Mouse (Mus musculus): ENCODE data around the gene Zcwpw1.

Zcwpw1 gene

DNA sequence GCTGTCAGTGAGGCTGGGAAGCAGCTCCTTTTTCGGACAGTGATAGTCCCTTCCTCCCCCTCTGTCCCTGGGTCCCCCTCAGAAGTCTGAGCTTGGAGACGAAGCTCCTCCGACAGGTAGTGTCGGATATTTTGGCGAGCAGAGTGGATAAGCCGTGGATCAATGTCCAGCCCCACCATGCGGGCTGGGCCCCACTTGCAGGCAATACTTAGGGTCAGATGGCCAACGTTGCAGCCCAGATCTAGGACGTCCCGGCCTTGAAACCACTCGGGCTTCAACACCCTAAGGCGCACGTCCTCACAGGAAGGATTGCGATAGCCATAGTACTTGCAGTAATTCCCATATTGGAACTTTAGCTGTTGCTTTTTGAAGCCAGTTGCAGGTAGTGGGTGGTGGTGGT, 3.1 kb upstream of the Zcwpw1 start:
- no peak for DNase-seq (ENCODE audit: low read depth, low spot score)

DNA sequence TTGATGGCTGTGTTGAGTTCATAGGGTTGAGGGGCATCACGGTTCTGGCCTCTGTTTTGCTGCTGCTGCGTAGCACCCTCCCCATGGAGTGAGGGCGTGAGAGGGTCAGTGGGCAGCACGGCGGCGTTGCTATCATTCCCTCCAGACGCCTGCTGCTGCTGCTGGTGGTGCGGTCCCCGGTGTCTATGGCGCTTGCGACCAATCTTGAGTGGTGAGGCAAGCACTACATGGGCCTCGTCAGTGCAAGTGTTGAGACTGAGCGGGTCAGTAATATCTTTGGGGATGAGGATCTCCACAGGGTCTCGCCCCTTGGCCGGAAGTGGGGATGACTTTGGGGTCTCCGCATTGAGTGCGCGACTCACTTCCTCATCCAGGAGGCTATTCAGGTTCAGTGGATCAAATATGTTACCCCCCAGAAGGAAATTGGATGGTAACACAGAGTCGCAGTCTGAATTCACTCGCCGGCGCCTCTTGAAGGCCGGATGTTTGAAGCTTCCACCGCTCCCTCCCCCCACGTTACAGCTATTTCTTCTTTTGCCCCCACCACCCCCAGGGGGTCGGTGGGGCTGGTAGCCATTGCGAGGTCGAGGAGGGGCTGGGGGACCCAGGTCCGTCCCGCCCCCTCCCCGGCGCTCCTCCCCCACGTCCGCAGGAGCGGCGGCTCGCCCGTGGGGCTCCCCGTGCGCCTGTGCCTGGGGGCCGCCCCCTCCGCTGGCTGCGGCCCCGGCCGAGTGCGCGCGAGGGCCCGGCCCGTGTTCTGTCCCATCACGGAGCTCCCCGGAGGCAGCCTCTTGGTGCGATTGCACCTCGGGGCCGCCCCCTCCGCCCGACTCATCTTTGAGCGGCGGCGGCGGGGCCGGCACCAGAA, 2.2 kb upstream of the Zcwpw1 start:
- DNase-seq (ENCODE audit: low read depth, low spot score) = no peak

DNA sequence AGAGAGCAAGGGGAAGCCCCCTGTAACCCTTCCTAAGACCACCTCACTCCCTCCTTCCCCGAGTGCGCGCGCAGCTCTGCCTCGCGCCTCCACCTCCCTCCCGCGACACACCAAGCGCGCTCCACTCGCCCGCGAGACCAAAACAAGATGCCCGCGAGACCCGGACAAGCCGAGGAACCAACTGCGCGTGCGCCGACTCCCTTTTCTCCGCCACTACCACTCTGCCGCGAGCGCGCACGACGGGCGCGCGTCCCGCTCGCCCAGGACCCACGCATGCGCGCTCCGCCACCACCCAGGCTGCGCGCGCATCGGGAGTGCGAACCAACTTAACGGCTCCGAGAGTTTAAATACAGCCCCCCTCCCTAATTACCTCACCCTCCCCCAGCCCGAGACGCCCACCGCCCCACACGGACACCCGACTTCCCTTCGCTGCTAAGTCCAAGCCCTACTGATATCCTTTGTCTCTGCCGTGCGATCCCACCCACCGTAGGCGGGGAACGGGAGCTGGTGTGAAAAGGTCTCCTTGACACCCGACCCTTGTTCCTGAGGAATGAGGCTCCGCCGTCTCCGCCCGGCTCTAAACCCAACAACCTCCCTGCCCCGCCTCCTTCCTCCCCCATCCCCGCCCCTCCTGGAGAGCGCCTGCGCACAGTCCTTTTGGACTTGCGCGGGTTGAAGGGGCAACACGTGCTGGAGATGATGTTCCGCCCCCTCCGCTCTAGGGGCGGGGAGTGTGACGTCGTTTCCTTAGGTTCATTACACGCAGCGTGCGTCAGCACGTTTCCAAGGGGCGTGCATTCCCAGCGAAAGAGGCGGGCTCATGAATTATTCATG, 1.3 kb upstream of the Zcwpw1 start:
- peak; percentile 100 for DNase-seq (ENCODE audit: low read depth, low spot score)

DNA sequence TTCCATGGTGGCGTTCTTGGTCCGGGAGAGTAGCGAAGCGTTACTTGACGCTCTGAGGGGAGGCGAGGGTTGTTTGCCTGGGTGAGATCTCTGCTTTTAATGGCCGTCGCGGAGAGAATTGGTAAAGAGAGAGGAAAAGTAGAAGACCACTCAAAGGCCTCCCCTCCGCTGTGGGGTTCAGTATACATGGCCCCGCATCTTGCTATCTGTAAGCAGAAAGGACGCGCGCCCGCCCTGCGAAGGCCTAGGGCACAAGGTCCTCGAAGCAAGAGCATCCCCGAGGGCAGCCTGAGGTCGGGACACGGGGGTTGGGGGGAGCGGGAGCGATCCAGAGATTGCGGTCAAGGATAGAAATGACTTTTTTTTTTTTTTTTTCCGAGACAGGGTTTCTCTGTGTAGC, 573 bp downstream of the Zcwpw1 start:
- no peak for DNase-seq (ENCODE audit: low read depth, low spot score)

DNA sequence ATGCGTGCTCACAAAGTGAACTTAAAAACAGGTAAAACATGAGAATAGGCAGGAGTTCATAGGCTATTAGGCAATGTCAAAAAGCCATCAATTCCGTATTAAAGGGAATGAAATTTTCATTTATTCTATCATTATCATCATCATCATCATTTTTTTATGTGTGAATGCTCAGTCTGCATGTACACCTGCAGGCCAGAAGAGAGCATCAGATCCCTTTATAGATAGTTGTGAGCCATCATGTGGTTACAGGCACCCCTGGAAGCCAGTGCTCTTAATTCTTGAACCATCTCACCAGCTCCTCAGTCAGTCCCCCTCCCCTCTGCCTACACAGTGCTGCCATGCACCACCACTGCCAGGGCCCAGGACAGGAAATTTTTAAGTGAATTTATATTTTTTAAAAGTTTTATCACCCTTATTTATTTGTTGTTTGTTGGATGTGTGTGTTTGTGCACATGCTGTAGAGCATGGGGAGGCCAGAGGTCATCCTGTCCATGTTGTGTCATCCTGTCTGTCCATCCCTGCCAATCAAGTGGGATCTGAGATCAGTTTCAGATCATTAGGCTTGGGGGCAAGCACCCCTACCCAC, 1.4 kb downstream of the Zcwpw1 start:
- DNase-seq (ENCODE audit: low read depth, low spot score) = no peak

DNA sequence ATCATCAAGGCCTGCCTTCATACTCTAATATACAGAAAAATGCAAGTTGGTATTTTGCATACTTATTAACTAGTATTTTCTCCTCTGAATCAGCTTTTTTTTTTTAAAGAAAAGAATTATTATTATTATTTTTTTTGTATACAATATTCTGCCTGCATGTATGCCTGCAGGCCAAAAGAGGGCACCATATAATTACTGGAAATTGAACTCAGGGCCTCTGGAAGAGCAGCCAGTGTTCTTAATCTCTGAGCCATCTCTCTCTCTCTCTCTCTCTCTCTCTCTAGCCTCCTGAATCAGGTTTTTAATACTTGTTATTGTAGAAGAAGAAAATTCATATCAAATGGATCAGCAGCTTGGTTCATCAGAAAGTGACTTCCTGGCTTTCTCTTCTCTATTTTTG, 4.0 kb downstream of the Zcwpw1 start:
- DNase-seq (ENCODE audit: low read depth, low spot score) = no peak

DNA sequence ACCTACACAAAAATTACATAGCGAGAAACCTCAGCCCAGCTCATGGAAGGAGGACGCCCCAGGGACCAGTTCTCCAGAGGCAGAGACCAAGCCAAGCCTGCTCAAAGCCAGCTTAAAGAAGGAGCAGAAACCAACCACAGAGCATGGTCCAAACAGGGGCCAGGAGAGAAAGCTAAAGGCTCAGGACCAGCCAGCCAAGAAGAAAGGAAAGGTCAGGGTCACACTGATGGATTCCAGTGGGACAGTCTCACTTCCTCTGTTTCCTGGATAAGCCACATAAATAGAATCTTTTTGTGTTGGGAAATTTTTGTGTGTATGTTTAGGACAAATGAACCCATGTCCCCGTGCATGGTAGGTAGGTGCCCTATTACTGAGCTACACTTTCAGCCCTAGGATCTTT, 9.0 kb downstream of the Zcwpw1 start:
- DNase-seq (ENCODE audit: low read depth, low spot score) = no peak

DNA sequence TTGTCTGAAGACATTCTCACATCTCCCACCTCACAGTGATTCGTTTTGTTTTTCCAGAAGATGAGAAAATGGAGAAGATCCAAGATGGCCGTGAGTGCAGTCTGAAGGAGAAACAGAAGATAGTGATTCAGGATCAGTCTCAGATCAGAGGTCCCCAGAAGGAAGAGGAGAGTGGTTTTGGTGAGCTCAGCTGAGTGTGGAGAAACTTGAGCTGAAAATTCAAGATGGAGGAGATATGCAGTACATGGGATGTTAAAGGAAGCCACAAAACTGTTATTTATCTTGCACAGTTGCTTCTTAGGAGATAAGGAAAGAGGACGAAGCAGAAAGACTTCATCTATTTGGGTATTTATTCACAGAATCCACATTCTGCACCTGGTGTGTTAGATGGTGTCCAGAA, 13.3 kb downstream of the Zcwpw1 start:
- no peak for DNase-seq (ENCODE audit: low read depth, low spot score)

DNA sequence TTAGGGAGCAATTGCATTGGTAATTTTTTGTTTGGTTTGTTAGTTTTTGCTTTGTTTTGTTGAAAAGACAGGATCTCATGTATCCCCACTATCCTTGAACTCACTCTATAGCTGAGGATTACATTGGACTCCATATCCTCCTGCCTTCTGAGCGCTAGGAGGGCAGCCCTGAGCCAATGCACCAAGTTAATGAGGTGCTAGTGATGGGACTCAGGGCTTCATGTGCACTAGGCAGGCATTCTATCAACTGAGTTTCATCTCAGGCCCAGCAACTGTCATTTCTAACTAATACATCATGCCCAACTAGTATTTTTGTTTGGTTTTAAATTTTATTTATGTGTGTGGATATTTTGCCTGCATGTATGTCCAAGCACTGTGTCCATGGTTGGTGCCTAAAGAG, 18.6 kb downstream of the Zcwpw1 start:
- DNase-seq (ENCODE audit: low read depth, low spot score) = no peak

DNA sequence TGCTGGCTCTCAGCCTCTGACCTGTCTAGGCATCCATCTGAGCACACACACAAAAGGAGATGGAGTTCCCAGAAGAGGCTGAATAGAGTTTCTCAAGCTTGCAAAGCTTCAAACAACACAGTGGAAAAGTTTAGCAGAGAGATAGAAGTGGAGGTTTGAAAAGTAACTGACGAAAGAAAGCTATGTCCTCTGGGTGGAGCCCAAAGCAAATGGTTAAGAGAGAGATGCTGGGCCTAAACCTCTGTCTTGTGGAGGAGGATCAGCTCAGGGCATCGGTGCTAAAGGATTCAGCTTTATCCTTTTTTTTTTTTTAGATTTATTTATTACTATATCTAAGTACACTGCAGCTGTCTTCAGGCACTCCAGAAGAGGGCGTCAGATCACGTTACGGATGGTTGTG, 20.7 kb downstream of the Zcwpw1 start:
- no peak for DNase-seq (ENCODE audit: low read depth, low spot score)

DNA sequence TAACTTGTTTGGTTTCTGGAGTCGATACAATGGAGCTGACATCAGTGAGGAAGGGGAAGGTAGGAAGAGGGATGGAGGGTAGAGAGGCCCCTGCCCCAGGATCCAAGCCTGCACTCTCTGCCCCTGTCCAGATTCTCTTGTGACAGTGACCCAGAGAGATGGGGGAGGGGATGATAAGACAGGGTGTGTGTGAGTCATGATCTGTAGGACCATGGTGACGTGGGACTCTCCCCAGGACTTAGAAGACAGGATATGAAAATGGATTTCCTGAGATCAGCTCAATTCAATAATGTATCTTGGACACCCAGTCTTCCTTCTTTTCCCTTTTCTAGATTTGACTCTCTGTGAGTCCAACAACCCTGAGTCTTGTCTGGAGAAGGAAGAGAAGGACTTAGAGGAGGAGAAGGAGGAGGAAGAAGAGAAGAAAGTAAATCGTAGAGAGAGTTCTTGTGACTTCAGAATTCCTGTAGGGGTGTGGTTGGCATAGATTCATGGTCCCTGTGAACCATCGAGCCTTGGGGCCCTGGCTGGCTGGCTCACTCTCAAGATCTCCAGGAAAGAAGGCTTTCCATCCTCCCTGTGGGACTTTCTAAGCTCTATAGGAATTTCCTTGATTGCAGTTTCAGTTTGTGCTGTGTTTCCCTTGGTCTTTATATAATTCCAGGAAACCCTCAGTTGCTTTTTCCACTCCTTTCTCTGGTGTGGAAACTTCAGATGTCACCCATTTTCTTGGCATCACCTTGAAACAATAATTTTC, 30.0 kb downstream of the Zcwpw1 start:
- DNase-seq (ENCODE audit: low read depth, low spot score) = peak; percentile 7

DNA sequence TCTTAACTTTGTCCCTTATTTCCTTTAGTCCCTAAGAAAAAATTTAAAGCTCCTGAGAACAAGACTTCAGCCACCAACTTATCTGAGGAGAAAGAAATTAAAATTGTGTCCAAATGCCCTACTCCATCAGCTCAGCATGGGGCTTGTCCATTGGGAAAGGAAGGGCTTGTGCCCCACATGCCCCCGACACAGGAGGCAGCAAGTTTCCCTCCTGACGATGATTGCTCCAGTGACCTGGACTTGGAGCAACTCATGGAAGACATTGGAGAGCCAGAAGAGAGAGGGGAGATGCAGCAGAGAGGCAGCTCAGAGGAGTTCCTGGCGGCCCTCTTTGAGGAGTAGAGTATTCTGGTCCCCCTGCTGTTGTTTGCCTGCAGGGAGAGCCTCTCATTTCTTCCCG, 34.5 kb downstream of the Zcwpw1 start:
- no peak for DNase-seq (ENCODE audit: low read depth, low spot score)

DNA sequence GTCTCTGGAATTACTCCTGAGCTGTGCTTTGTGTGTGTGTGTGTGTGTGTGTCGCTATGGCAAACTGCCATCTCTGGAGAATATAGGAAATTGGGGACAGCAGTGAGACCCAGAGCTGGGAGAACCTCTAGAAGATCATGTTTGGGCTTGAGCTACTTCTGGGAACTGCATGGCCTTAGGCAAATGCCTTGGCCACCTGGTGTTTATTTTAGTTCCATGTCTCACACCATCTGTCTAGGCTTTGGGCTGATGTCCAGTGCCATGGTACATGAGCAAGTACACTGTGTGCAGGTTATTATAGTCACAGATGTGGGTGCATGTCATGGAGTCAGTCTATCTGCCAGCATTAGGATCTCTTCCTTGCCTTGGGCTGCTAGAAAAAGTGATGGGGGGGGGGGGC, 35.0 kb downstream of the Zcwpw1 start:
- no peak for DNase-seq (ENCODE audit: low read depth, low spot score)

DNA sequence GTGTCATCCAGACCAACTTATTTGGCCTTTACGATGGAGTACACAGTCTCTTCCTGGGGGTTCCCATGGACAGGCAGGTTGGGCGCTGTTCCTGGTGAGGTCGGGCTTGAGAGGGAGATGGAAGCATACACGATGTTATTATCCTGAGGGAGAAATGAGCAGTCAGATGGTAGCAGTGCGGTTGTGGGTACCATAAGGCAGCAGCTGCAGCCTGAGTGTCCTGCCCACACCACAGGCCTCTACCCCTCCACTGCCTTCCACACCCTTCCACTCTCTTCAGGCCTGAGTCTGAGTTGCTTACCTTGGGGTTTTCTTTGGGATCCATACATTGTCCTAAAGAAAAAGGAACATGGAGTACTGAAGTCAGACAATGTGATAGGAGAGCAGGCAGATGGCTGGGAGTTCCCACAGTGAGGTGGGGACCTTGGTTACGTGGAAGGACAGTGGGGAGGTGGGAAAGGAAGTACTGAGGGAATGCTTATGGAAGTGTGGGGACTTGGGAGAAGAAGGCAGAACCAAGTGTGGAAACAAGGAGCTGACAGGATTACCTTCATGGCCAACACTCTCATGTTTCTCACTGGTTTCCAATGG, 36.0 kb downstream of the Zcwpw1 start:
- DNase-seq (ENCODE audit: low read depth, low spot score) = no peak

DNA sequence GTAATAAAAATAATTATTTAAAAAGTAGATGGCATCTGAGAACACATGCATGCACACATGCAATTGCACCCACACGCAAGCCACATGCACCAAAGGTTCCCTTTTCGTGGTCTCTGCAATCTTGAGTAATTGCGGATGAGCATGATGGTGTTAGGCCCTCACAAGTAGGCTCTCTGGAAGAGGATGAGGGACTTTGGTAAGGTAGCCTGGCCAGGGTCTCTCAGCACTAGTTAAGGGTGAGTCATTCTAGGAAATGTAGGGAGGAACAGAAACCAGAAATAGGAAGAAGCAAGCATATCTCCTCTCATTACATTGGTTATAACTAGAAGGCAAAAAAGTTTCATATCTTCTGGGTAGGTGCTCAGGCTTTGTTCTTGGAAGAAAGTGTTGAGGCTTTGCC, 37.4 kb downstream of the Zcwpw1 start:
- no peak for DNase-seq (ENCODE audit: low read depth, low spot score)

DNA sequence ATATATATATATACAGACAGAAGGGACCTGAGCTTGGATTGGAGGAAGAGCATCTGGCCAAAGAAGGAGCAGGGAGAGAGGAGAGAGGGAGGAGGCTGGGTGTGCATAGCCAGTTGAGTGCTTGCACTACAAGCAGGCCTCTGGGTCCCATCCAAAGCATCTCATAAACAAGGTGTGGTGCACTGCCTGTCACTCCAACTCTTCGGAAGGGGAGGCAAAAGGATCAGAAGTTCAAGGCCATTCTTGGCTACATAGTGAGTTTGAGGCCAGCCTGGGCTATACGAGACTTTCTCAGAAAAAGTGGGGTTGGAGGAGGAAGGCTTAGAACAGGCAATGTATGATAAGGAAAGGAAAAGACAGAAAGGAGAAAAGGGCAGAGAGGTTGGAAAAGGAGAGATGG, 38.4 kb downstream of the Zcwpw1 start:
- no peak for DNase-seq (ENCODE audit: low read depth, low spot score)

DNA sequence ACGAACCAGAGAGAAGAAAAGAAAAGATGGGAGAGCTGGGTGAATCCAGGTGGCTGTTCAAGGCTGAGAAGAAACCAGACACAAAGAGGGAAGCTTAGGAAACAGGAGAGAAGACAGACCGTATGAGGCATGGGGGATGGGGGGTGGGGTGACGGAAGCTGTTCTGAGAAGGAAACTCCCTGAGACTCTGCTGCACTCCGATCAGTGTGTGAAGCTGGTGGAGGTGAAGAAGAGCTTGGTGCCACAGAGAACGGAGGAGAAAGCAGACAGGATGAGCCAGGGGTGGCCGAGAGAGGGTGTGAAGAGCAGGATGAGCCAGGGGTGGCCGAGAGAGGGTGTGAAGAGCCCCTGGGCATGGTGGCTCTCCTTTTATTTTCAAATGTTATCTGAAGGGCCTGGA, 38.8 kb downstream of the Zcwpw1 start:
- DNase-seq (ENCODE audit: low read depth, low spot score) = peak; percentile 6

DNA sequence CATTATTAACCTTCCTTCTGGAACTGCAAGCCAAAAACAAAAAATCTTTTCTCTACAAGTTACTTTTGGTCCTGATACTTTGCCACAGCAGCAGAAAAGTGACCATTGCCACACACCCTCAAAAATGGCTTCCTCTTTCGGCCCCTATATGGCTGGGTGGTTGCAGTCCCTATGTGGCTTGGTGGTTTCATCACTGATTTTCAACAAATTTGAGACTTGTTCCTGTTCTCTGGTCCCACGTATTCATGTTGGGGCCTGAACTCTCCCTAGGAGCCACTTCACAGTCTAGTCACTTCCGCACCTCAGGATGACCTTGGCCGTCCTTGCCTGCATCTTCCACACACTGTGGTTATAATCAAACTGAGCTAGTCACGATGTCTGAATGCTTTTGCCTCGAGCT, 41.1 kb downstream of the Zcwpw1 start:
- DNase-seq (ENCODE audit: low read depth, low spot score) = no peak

DNA sequence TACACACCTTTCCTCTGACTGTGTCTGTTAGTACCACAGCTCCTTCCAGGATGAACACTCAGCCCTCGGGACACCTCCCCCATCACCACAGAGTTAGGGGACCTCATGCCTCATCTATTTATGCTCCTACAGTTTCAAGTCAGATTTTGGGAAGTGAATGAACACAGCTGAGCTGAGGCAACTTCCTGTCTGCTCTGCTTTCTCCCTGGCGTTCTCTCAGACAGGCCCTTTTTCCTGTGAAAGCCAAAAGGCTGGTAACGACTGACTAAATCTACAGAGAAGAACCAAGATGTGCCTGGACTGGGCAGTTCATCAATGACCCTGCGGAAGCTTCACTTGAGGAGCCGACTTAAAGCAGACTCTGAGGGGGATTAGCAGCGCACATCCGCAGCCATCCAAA, 42.6 kb downstream of the Zcwpw1 start:
- no peak for DNase-seq (ENCODE audit: low read depth, low spot score)

DNA sequence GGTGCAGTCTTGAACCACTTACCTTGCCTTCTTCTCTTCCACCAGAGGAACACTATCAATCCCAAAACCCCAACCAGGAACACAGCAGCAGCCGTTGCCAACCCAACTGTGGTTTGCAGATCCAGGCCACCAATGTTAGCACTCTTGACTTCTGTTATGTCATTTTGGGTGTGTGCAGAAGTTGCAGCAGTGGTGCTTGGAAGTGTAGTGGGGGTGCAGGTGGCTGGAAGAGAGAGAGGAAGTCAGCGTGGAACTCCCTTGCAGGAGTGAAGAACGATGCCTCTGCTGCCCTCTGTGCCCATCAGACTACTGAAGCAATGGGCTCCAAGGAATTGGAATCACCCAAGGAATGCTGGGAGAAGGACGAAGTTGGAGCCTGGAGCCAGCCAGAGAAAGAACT, 43.5 kb downstream of the Zcwpw1 start:
- DNase-seq (ENCODE audit: low read depth, low spot score) = no peak

DNA sequence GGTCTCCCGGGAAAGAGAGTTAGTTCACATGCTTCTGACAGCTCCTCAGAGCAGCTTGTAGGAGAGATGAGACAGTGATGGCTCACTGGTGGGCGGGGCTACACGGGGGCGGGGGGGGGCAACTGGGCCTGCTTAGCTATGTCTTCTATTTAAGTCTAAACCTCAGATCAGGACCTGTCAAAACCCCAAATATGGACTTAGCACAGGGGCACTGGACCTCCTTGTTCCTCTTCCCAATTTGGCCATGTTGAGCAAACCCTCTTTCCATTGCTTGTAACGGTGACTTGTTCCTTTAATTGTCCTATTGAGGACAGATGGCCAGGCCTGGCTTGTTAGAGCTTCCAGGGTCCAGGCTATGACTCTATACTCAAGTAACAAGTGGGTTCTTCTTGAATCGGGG, 43.9 kb downstream of the Zcwpw1 start:
- no peak for DNase-seq (ENCODE audit: low read depth, low spot score)

DNA sequence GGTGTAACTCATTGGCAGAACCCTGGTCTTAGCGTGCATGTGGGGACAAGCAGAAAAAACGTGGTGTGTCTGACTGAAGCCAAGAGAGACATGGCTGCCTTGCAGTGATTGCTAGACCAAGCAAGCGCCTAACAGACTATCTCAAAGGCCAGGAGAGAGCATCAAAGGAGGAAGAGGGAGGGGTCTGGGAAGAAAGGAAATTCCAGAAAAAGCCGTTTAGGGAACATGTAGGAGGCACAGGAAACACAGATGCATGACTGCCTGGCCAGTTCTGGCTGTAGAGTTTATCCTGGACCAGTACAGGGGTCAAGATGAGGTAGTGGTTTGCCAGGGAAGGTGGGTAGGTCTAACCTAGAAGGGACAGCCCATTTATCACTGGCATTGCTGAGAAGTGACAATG, 45.9 kb downstream of the Zcwpw1 start:
- no peak for DNase-seq (ENCODE audit: low read depth, low spot score)

Data from CD4-positive helper T cell, adult 2 months (primary cell).